In the genomic region with DNA sequence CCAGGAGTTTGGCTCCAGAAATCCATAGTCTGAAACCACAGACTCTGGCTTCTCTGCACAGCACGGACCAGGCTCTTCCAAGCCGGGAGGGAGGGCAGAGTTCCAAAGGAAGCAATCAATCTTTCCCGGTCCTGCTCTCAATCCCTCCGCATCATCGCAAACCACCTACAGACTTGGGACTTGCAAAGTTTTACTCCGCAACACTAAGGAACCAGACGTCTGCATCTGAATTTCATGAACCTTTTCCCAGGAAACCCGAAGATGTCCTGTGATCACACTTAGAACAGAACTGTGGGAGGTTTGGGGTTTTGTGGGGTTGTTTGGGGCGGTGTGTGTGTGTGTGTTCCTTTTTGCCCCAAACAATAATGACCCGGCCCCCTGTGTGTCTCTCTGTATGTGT, we compare ENCODE assay signal across 8 mouse cellular contexts. TPM values are rescaled to one million over a fixed set of nuclear protein-coding genes. Genes with fewer than 3 reads are reported as not detected.
DNase-seq lines count a peak whose midpoint lies in the region; ATAC-seq and TF ChIP-seq lines count a peak whose summit lies in the region.

No protein-coding gene starts in this region.

- no peak for TF ChIP-seq CTCF in liver, adult 2 months (IDR thresholded peaks at IDR 0.05; ENCODE audit: low read depth, low read length)
- TF ChIP-seq CTCF in brain, embryonic 14.5 days (IDR thresholded peaks at IDR 0.05; ENCODE audit: borderline replicate concordance, extremely low read depth, insufficient read depth, insufficient read length): no peak
- TF ChIP-seq CTCF in testis, adult 2 months (IDR thresholded peaks at IDR 0.05; ENCODE audit: control insufficient read depth, insufficient read depth, insufficient replicate concordance, low read depth, low read length): no peak

- WGBS in liver, adult 2 months: under 1% methylated on average over 10 of the region's 10 CpGs
- WGBS in forebrain, embryonic 14.5 days: 6% methylated on average over 10 of the region's 10 CpGs

- TF ChIP-seq POLR2A in liver, adult 2 months (IDR thresholded peaks at IDR 0.05; ENCODE audit: extremely low read depth, insufficient read depth, low read length): no peak
- TF ChIP-seq POLR2A in brain, embryonic 14.5 days (IDR thresholded peaks at IDR 0.05; ENCODE audit: borderline replicate concordance, extremely low read depth, insufficient read depth, insufficient read length, poor library complexity, severe bottlenecking): no peak
- TF ChIP-seq POLR2A in testis, adult 2 months (IDR thresholded peaks at IDR 0.05; ENCODE audit: control insufficient read depth, low read depth, low read length): no peak

- H3K4me2 ChIP-seq in forebrain, embryonic 14.5 days (ENCODE audit: low read length): peak overlapping the region; percentile 75

- no peak for ATAC-seq in forebrain, embryonic 14.5 days

- DNase-seq in liver, adult 2 months (ENCODE audit: extremely low read depth, low read depth, low spot score): peak; percentile 78
- DNase-seq in liver: no peak
- DNase-seq in brain, embryonic 14.5 days (ENCODE audit: low read depth): peak; percentile 33
- DNase-seq in forebrain, embryonic 14.5 days (ENCODE audit: low spot score): peak; percentile 5
- peak; percentile 42 to 50 for DNase-seq in kidney, adult 8-10 months
- peak; percentile 71 for DNase-seq in lung, postnatal 10 days
- no peak for DNase-seq in left cerebral cortex, adult 11 months (ENCODE audit: low spot score)

- no peaks in the 10 kb centered on the region for H3K36me3 ChIP-seq in liver, adult 2 months (ENCODE audit: control insufficient read depth, insufficient read depth, low read length)
- H3K36me3 ChIP-seq in forebrain, embryonic 14.5 days (ENCODE audit: control insufficient read depth, insufficient read depth, low read length): no peaks in the 10 kb centered on the region
- H3K36me3 ChIP-seq in testis, adult 2 months (ENCODE audit: control insufficient read depth, insufficient read depth, low read length): no peaks in the 10 kb centered on the region

- no peaks in the 10 kb centered on the region for H3K27me3 ChIP-seq in liver, adult 2 months (ENCODE audit: control insufficient read depth, insufficient read depth, low read length)
- H3K27me3 ChIP-seq in forebrain, embryonic 14.5 days (replicated peaks; ENCODE audit: control insufficient read depth, insufficient read depth, low read length): no peaks in the 10 kb centered on the region
- H3K27me3 ChIP-seq in testis, adult 2 months (ENCODE audit: control insufficient read depth, insufficient read depth, low read length): no peaks in the 10 kb centered on the region

- no peaks in the 10 kb centered on the region for H3K9me3 ChIP-seq in forebrain, embryonic 14.5 days (replicated peaks; ENCODE audit: control insufficient read depth, low read length)

- H3K9ac ChIP-seq in liver, adult 2 months (ENCODE audit: low read depth, low read length): peak overlapping the region; percentile 97
- peak overlapping the region; percentile 73 for H3K9ac ChIP-seq in forebrain, embryonic 14.5 days (ENCODE audit: low read length)

- peaks cover 30% of the 10 kb centered on the region for H3K4me1 ChIP-seq in liver, adult 2 months (ENCODE audit: control insufficient read depth, insufficient read depth, low read length)
- H3K4me1 ChIP-seq in forebrain, embryonic 14.5 days (ENCODE audit: control insufficient read depth, insufficient read depth, low read length): peaks cover 10% of the 10 kb centered on the region; the same call in 1 of the 2 replicates
- peaks cover 7% of the 10 kb centered on the region for H3K4me1 ChIP-seq in testis, adult 2 months (ENCODE audit: control insufficient read depth, insufficient read depth, low read length)

- H3K4me3 ChIP-seq in liver, adult 2 months (ENCODE audit: insufficient read depth, low read depth, low read length): peak overlapping the region; percentile 98
- peak overlapping the region; percentile 66 for H3K4me3 ChIP-seq in forebrain, embryonic 14.5 days (ENCODE audit: low read depth, low read length)
- peak overlapping the region; percentile 92 for H3K4me3 ChIP-seq in testis, adult 2 months (ENCODE audit: control insufficient read depth, low read depth, low read length)

- peak overlapping the region; percentile 96 for H3K27ac ChIP-seq in liver, adult 2 months (replicated peaks; ENCODE audit: insufficient read depth, low read depth, low read length)
- 0 out of 2 replicates have a peak overlapping the region, but pooled peaks have one; percentile 28 for H3K27ac ChIP-seq in forebrain, embryonic 14.5 days (ENCODE audit: low read depth, low read length)
- peak overlapping the region; percentile 73 for H3K27ac ChIP-seq in testis, adult 2 months (ENCODE audit: control insufficient read depth, insufficient read depth, low read depth, low read length)

- peaks cover 27% of the 10 kb centered on the region; the same call in 1 of the 2 replicates for H3K79me2 ChIP-seq in liver, adult 2 months (ENCODE audit: control insufficient read depth, insufficient read depth, low read length)

RNA-seq across cellular contexts. Expression of gene Nrbf2, which starts 0.8 kb away (rescaled TPM):
- total RNA-seq in liver, adult 2 months (2014; rRNA removed): 10.8 and 13.6 TPM in 2 replicates
- polyA plus RNA-seq in liver, adult 2 months (2012; rRNA removed): 10.3 and 11.3 TPM in 2 replicates
- 15.3 and 18.3 TPM in 2 replicates for polyA plus RNA-seq in brain, embryonic 14.5 days (2012; rRNA removed)
- 41.7 and 48.5 TPM in 2 replicates for polyA plus RNA-seq in forebrain, embryonic 14.5 days (2014; fragmentation: Nextera tagmentation; extraction: Ambion mirVana)
- 3.0 and 4.4 TPM in 2 replicates for polyA plus RNA-seq in testis, adult 2 months (2012; rRNA removed)

Comparison
In these comparisons a context has a peak if more than half of its experiments do, and no peak if none do; other contexts are left out.
1. DNase-seq: peak in liver, adult 2 months (single experiment), brain, embryonic 14.5 days (single experiment), forebrain, embryonic 14.5 days (single experiment), kidney, adult 8-10 months (2 of 2) and lung, postnatal 10 days (single experiment); none in liver (single experiment) and left cerebral cortex, adult 11 months (single experiment).
2. H3K27ac ChIP-seq: peak in every context shown above with its lines; median percentile 96 in liver, adult 2 months; 73 in testis, adult 2 months; 28 in forebrain, embryonic 14.5 days.
3. Peak in every context shown above with its lines, with median percentiles within 50 percentile points of each other: H3K4me3 ChIP-seq.